Mouse (Mus musculus) olfactory bulb, adult 2 months (tissue): ENCODE data around the gene Nid1. TPM values are rescaled to one million over a fixed set of nuclear protein-coding genes. Genes with fewer than 3 reads are reported as not detected.
A peak's percentile ranks its signal among the peaks of the same experiment; 100 is the strongest.

Source experiments
- H3K27ac ChIP-seq: fragments of 200-500 bp; 2 replicates; pipeline ENCODE4 v1.5.1; 2012; ENCODE audit warnings: low read depth, low read length; ENCODE audit not compliant: insufficient read depth
- H3K4me1 ChIP-seq: fragments of 200-500 bp; 2 replicates; pipeline ENCODE4 v1.6.1; 2012; ENCODE audit warnings: low read length; ENCODE audit not compliant: control insufficient read depth, insufficient read depth
- H3K4me3 ChIP-seq: fragments of 200-500 bp; 2 replicates; pipeline ENCODE4 v1.5.1; 2012; ENCODE audit warnings: mild to moderate bottlenecking, low read depth, low read length, moderate library complexity; ENCODE audit not compliant: insufficient read depth
- CTCF ChIP-seq: fragments of 200-500 bp; IDR thresholded peaks from 2 replicates; pipeline ENCODE4 v1.5.1; 2012; ENCODE audit warnings: low read depth, mild to moderate bottlenecking, low read length, moderate library complexity; ENCODE audit not compliant: insufficient read depth
- POLR2A ChIP-seq: fragments of 200-500 bp; IDR thresholded peaks from 2 replicates; pipeline ENCODE4 v1.6.1; 2012; ENCODE audit warnings: mild to moderate bottlenecking, low read depth, low read length, moderate library complexity; ENCODE audit not compliant: insufficient read depth
- WGBS: fragments of 180-500 bp; shearing (Covaris S2); methylation state at CpG from one replicate; pipeline ENCODE4 v1.1.7; 2018; 5-methylcytosine and 5-hydroxymethylcytosine counted together
- polyA plus RNA-seq: library from polyadenylated mRNA; stranded (reverse); fragments of >200 nt; gene quantifications from 2 replicates; pipeline ENCODE4 v1.2.4, GENCODE M21; 2012; ENCODE audit warnings: low replicate concordance; ENCODE audit not compliant: missing spikeins, insufficient read depth, insufficient read length

Gene Nid1
- polyA plus RNA-seq, 1 experiment: not detected

- Histone ChIP-seq H3K4me3 (no peak overlapping the region), H3K4me1 (peaks cover 2% of the 10 kb centered on the region; the same call in 1 of the 2 replicates), H3K27ac (no peak overlapping the region)
- WGBS: 77% methylated on average over 1 of the region's 1 CpGs
- no peak for TF ChIP-seq POLR2A
- no peak for TF ChIP-seq CTCF
Observed at GRCm38 (mm10) chr13:13553660-13554059, 116.3 kb downstream of the Nid1 start.

- 0 out of 2 replicates have a peak overlapping the region, but pooled peaks have one; percentile 22 for H3K27ac ChIP-seq
- no peak for TF ChIP-seq POLR2A
- no peak for TF ChIP-seq CTCF
- peaks cover 2% of the 10 kb centered on the region; the same call in 1 of the 2 replicates for H3K4me1 ChIP-seq
- no peak overlapping the region for H3K4me3 ChIP-seq
- 45% methylated on average over 3 of the region's 3 CpGs for WGBS
Observed at GRCm38 (mm10) chr13:13555196-13555595, 117.8 kb downstream of the Nid1 start.

DNA sequence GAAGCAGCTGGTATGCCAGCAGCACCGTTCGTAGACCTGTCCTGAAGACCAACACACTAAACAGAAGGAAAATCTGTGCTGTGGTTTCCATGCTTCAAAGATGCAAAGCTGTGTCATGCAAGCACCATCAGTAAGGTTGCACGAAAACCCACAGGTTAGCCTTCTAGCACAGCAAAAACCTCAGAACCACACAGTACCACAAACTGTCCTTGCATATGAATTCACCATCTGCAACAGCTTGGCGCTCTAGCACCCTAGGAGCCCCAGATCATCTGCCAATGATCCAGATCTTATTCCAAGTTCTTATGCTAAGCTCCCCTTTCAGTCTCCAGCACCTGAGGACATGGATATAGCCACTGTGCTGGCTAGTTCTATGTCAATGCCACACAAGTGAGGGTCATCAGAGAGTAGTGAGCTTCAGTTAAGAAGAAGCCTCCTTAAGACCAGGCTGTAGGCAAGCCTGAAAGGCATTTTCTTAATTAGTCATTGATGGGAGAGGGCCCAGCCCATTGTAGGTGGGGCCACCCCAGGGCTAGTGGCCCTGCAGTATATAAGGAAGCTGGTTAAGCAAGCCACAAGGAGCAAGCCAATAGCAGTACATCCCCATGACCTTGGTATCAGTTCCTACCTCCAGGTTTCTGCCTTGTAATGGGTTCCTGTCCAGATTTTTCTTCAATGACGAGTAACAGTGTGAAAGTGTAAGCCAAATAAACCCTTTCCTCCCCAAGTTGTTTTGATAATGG, 119.8 kb downstream of the Nid1 start:
- WGBS: 89% methylated on average over 5 of the region's 5 CpGs
- H3K4me3 ChIP-seq: no peak overlapping the region
- peaks cover 2% of the 10 kb centered on the region; the same call in 1 of the 2 replicates for H3K4me1 ChIP-seq
- no peak for TF ChIP-seq POLR2A
- no peak for TF ChIP-seq CTCF
- no peak overlapping the region for H3K27ac ChIP-seq

DNA sequence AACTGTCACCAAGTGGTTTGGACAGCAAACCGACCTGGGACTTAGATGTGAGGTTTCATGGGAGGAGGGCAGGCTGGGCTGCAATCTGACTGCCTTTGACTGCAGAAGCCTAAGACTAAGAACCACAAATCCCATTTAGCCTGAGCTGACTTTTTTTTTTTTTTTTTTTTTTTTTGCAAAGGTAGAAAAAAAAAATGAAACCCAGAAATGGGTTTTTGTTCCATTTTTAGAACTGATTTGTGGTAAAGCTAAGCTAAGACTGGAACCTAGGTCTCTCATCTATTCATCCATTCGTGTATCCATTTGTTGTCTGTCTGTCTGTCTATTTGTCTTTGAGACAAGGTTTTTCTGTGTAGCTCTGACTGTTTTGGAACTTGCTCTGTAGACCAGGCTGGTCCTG, 120.9 kb downstream of the Nid1 start:
- Histone ChIP-seq H3K4me3 (no peak overlapping the region), H3K4me1 (peaks cover 2% of the 10 kb centered on the region; the same call in 1 of the 2 replicates), H3K27ac (no peak overlapping the region)
- WGBS: 75% methylated on average over 2 of the region's 2 CpGs
- TF ChIP-seq CTCF (no peak), POLR2A (no peak)

DNA sequence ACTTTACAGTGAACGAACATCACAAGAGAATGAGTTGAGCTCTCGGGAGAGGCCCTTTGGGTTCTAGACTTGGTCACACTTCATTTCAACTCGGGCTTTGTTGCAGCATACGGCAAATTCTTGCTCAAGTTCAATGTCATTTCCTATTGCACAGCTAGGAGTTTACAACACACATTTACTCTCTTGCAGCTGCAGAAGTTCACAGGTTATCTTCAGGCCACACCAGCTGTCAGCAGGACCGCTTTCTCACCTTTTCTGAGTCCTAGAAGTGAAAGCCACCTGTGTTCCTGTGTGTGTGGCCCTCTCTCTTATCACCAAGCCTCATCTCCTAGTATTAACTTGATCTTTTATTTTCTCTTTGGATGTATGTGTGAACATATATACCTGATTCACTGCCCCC, 121.5 kb downstream of the Nid1 start:
- TF ChIP-seq CTCF (no peak), POLR2A (no peak)
- 88% methylated on average over 5 of the region's 5 CpGs for WGBS
- H3K4me1 ChIP-seq: peaks cover 2% of the 10 kb centered on the region; the same call in 1 of the 2 replicates
- no peak overlapping the region for H3K4me3 ChIP-seq
- no peak overlapping the region for H3K27ac ChIP-seq

Other genes with a start within 250 kb of the Nid1 start
- not detected in 2 replicates for gene Gpr137b, start 43.5 kb upstream of the Nid1 start, polyA plus RNA-seq
- gene Lyst, start 152.8 kb downstream of the Nid1 start, polyA plus RNA-seq: 50.5 and 78.4 TPM in 2 replicates